Mouse (Mus musculus) 3134 (cell line): ENCODE results near the gene Mef2c.

ENCODE experiments used
- DNase-seq: peaks from one replicate; pipeline ENCODE4 v3.0.0-alpha.2; 2011; ENCODE audit warnings: low spot score; ENCODE audit not compliant: insufficient read length; ENCODE audit errors: extremely low read depth

The Mef2c gene

DNA sequence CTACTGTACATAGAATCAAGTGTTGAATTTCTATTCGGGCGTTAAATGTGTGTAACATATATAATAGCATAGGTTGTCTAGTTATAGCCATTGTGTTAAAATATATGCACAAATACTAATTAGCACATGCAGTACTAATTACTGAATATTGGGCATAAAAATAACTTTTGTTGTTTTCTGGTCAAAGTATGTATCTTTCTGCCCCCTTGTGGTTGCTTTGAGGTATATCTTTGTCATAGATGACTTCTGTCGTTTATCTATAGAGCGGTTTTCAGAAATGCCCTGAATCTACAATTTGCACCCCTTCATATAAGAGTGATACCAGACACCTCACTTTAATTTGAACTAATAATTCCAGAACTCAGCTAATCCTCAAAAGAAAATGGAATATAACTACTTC, 152.9 kb downstream of the Mef2c start:
- no peak for DNase-seq

- DNase-seq, result no peak
These were observed 156.9 kb downstream of the Mef2c start for GRCm38 (mm10) chr13:83660722-83661121.

DNA sequence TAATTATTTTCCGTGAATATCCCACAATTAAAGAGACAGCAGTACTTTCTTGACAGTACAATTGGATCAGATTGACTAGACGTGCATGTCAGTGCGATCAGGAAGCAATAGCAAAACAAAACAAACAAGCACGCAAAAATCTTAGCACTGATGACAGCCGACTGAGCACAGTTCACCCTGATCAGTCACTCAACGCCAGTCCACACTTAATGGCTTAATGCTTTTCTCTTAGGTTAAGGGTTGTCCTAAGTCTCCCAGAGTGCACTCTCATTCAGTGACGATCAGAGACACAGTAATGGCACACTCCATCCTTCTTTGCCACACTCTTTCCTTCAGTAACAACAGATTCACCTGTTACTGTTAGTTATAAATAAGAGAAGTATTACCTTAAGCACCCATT, 157.3 kb downstream of the Mef2c start:
- DNase-seq, result no peak

DNA sequence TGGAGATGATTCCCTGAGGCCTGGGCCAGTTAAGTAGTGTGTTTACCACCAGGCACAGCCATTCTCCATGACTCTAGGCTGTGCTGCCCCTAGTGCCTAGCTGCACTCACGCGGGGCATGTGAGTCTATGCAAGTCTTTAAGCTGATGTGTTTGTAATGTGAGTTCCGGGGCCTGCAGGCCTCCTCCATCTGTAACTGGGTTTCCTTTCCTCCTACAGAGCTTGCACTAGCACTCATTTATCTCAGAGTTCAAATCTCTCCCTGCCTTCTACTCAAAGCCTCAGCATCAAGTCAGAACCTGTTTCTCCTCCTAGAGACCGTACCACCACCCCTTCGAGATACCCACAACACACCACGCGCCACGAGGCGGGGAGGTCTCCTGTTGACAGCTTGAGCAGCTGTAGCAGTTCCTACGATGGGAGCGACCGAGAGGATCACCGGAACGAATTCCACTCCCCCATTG, 158.3 kb downstream of the Mef2c start:
- DNase-seq, result no peak

GRCm38 (mm10) chr13:83666179-83666578, 162.3 kb downstream of the Mef2c start:
- no peak for DNase-seq

GRCm38 (mm10) chr13:83667051-83667450, 163.2 kb downstream of the Mef2c start:
- DNase-seq, result no peak

GRCm38 (mm10) chr13:83707611-83708010, 203.8 kb downstream of the Mef2c start:
- DNase-seq, result no peak

GRCm38 (mm10) chr13:83712778-83713380, 209.0 kb downstream of the Mef2c start:
- DNase-seq, result no peak

DNA sequence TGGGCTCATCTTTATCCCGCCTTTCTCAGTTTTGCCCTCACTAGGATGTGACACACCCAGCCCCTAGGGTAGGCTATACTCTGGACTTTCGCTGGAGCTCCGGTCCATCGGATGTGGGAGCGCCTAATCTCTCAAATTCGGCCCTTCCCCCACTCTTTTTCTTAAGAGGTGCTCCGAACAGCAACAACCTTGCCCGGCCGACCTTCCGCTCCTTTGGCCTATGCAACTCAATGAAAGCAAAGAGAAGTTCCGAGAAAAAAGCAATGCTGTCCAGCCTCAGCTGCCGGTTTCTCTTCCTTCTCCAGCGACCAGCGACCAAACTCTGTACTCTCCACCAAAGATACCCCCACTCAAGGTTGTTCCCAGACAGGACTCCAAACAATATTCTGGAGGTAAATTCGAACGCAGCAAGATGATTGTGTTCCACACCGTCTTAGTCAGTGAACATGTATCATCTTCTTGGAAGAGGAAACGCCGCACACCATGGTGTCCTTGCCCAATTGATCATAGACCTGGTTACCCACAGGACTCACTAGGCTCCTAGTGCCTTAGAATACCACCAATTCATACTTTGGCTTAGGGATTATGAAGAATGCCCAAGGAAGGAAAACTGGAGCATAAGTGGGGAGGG, 209.9 kb downstream of the Mef2c start:
- no peak for DNase-seq

DNA sequence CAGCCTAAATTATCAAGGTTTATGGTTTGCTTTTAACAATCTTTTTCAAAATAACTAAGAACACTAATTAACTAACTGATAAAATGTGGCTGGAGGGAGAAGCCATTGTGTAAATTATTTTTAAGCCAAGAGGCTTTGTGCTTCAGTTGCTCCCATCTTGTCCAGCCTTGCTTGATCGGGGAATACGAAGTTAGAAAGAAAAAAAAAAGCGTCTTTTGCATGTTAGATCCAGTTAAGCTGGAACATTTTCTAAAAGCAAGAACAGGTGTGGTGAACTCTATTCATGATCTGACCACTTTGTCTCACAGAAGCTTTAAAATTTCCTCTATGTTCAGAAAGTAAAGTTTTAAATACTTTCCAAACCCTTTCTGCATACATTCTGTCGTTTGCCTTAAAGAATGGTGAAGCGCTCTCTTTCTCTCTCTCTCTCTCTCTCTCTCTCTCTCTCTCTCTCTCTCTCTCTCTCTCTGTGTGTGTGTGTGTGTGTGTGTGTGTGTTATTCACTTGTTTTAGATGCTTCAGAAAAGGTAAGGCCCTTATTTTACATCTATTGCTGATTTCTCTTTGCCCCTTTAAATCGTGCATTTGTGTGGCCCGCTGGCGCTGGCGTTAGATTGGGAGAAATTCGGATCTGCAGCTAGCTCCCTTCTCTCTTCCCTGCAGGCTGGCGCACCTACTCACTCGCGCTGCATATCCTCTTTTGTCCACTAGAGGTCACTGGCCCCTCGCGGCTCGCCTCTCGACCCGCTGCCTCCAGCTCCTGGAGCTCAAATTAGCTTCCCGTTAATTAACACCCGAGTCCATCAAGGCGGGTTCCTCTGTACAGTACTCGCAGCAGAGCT, 210.9 kb downstream of the Mef2c start:
- peak; percentile 59 for DNase-seq

GRCm38 (mm10) chr13:83715308-83715785, 211.5 kb downstream of the Mef2c start:
- no peak for DNase-seq

- DNase-seq, result no peak
These were observed 212.3 kb downstream of the Mef2c start for GRCm38 (mm10) chr13:83715971-83716615.
